In genomic region chr7:35810736-35811135, GRCm38 (mm10) we compare ENCODE assay signal across 8 mouse cellular contexts. TPM values are rescaled to one million over a fixed set of nuclear protein-coding genes. Genes with fewer than 3 reads are reported as not detected.
DNase-seq lines count a peak whose midpoint lies in the region; ATAC-seq and TF ChIP-seq lines count a peak whose summit lies in the region.

No protein-coding gene starts in this region.

- no peak overlapping the region for H3K4me3 ChIP-seq in intestine, postnatal 0 days (ENCODE audit: low read depth, low read length)
- no peak overlapping the region for H3K4me3 ChIP-seq in intestine, embryonic 16.5 days (ENCODE audit: low read length)
- H3K4me3 ChIP-seq in C2C12 (ENCODE audit: insufficient read depth, poor library complexity, severe bottlenecking): no peak overlapping the region
- H3K4me3 ChIP-seq in MEL (ENCODE audit: control insufficient read depth in 1 of 2, insufficient read depth in 1 of 2, low read depth in 2 of 2, low read length in 2 of 2): no peak overlapping the region

- H3K9me3 ChIP-seq in intestine, postnatal 0 days (ENCODE audit: control insufficient read depth): no peaks in the 10 kb centered on the region
- no peaks in the 10 kb centered on the region for H3K9me3 ChIP-seq in intestine, embryonic 16.5 days (ENCODE audit: control insufficient read depth, low read length)
- H3K9me3 ChIP-seq in MEL (replicated peaks; ENCODE audit: insufficient read depth, low read length): no peaks in the 10 kb centered on the region

- H3ac ChIP-seq in C2C12 (ENCODE audit: control insufficient read depth, insufficient read length, low read depth): no peak overlapping the region

- TF ChIP-seq CTCF in intestine, postnatal 0 days (IDR thresholded peaks at IDR 0.05; ENCODE audit: low read depth): peak; percentile 66
- TF ChIP-seq CTCF in C2C12 (IDR thresholded peaks at IDR 0.05; ENCODE audit: control insufficient read depth, insufficient read depth, insufficient read length): peak; percentile 22
- TF ChIP-seq CTCF in MEL (IDR thresholded peaks at IDR 0.05 in 2 of 3, conservative IDR thresholded peaks at IDR 0.05 in 1 of 3; ENCODE audit: control insufficient read depth in 1 of 3, insufficient read depth in 1 of 3, low read depth in 2 of 3, low read length in 3 of 3, poor library complexity in 1 of 3, severe bottlenecking in 1 of 3): peak; percentile 29 to 45 (median 43); a peak in 5 of 6 replicates

- TF ChIP-seq POLR2A in MEL (IDR thresholded peaks at IDR 0.05; ENCODE audit: control insufficient read depth in 1 of 2, insufficient read depth in 1 of 2, low read depth in 1 of 2, low read length in 2 of 2, poor library complexity in 1 of 2): no peak

- H3K27me3 ChIP-seq in intestine, postnatal 0 days (replicated peaks; ENCODE audit: control insufficient read depth, insufficient read depth, low read length): no peaks in the 10 kb centered on the region
- no peaks in the 10 kb centered on the region; the same call in 1 of the 2 replicates for H3K27me3 ChIP-seq in intestine, embryonic 16.5 days (replicated peaks; ENCODE audit: control insufficient read depth, insufficient read depth, low read length)
- peaks cover 14% of the 10 kb centered on the region for H3K27me3 ChIP-seq in C2C12 (ENCODE audit: control insufficient read depth, insufficient read depth, insufficient read length)
- H3K27me3 ChIP-seq in MEL (ENCODE audit: control insufficient read depth in 1 of 2, insufficient read depth in 2 of 2, low read length in 2 of 2): no peaks in the 10 kb centered on the region

- 44% methylated on average over 8 of the region's 8 CpGs for WGBS in intestine, postnatal 0 days
- 48% methylated on average over 8 of the region's 8 CpGs for WGBS in intestine, embryonic 16.5 days

- no peak for TF ChIP-seq EP300 in MEL (IDR thresholded peaks at IDR 0.05; ENCODE audit: low read depth in 1 of 2, low read length in 2 of 2)

- no peak overlapping the region for H3K4me2 ChIP-seq in intestine, postnatal 0 days (replicated peaks; ENCODE audit: low read depth)
- H3K4me2 ChIP-seq in intestine, embryonic 16.5 days (ENCODE audit: low read depth, low read length): no peak overlapping the region

- no peak for ATAC-seq in intestine, postnatal 0 days
- no peak for ATAC-seq in intestine, embryonic 16.5 days

- H3K36me3 ChIP-seq in intestine, postnatal 0 days (ENCODE audit: control insufficient read depth, insufficient read depth): no peaks in the 10 kb centered on the region
- no peaks in the 10 kb centered on the region for H3K36me3 ChIP-seq in intestine, embryonic 16.5 days (ENCODE audit: control insufficient read depth, insufficient read depth, low read length)
- no peaks in the 10 kb centered on the region for H3K36me3 ChIP-seq in C2C12 (ENCODE audit: control insufficient read depth, insufficient read depth)
- H3K36me3 ChIP-seq in MEL (ENCODE audit: control insufficient read depth in 1 of 2, insufficient read depth in 2 of 2, low read length in 2 of 2): no peaks in the 10 kb centered on the region

- no peaks in the 10 kb centered on the region for H3K4me1 ChIP-seq in intestine, postnatal 0 days (replicated peaks; ENCODE audit: control insufficient read depth, insufficient read depth, low read length)
- H3K4me1 ChIP-seq in intestine, embryonic 16.5 days (ENCODE audit: control insufficient read depth, insufficient read depth, low read length): no peaks in the 10 kb centered on the region
- no peaks in the 10 kb centered on the region for H3K4me1 ChIP-seq in MEL (ENCODE audit: control insufficient read depth in 1 of 2, insufficient read depth in 2 of 2, low read length in 2 of 2)

- TF ChIP-seq RAD21 in MEL (IDR thresholded peaks at IDR 0.05; ENCODE audit: low read depth, low read length): no peak

- H3K79me3 ChIP-seq in C2C12 (ENCODE audit: low read depth): no peaks in the 10 kb centered on the region

- no peak for DNase-seq in MEL (ENCODE audit: low read depth, low spot score)
- peak; percentile 32 for DNase-seq in kidney, postnatal 14 days
- DNase-seq in urinary bladder, adult 18-20 months (ENCODE audit: low spot score in 2 of 2): no peak
- DNase-seq in layer of hippocampus, postnatal 14 days (ENCODE audit: low spot score in 2 of 2): no peak
- no peak for DNase-seq in spleen, postnatal 4 days (ENCODE audit: low spot score in 2 of 2)

- no peak overlapping the region for H3K27ac ChIP-seq in intestine, postnatal 0 days (ENCODE audit: low read depth, low read length)
- no peak overlapping the region for H3K27ac ChIP-seq in intestine, embryonic 16.5 days (ENCODE audit: low read length)
- H3K27ac ChIP-seq in MEL (ENCODE audit: control insufficient read depth, low read depth, low read length): no peak overlapping the region

- no peak overlapping the region for H3K9ac ChIP-seq in intestine, postnatal 0 days (ENCODE audit: low read depth, low read length)
- H3K9ac ChIP-seq in intestine, embryonic 16.5 days (ENCODE audit: low read depth, low read length): no peak overlapping the region
- no peak overlapping the region for H3K9ac ChIP-seq in MEL (ENCODE audit: control insufficient read depth, low read depth, low read length, poor library complexity, severe bottlenecking)

- H3K79me2 ChIP-seq in C2C12 (ENCODE audit: control insufficient read depth, insufficient read depth) (no peaks in the 10 kb centered on the region), MEL (ENCODE audit: control insufficient read depth, insufficient read depth, low read length, poor library complexity) (no peaks in the 10 kb centered on the region)

TF ChIP-seq in C2C12, 6 proteins besides CTCF, POLR2A, EP300 and RAD21:
- no peak for TF ChIP-seq FOSL1 (IDR thresholded peaks at IDR 0.05; ENCODE audit: insufficient read depth, low read length, poor library complexity, severe bottlenecking)
- TF ChIP-seq MYOG (IDR thresholded peaks at IDR 0.05; ENCODE audit: control insufficient read depth, extremely low read depth, insufficient read length): no peak
- TF ChIP-seq MYOD1 (IDR thresholded peaks at IDR 0.05; ENCODE audit: control insufficient read depth, insufficient read length, low read depth): no peak
- TF ChIP-seq CEBPB (IDR thresholded peaks at IDR 0.05; ENCODE audit: low read depth): no peak
- TF ChIP-seq USF1 (IDR thresholded peaks at IDR 0.05; ENCODE audit: low read depth): no peak
- TF ChIP-seq MAX (IDR thresholded peaks at IDR 0.05): no peak
TF ChIP-seq in C2C12: peak in this region for 0.

TF ChIP-seq in MEL, 35 proteins besides CTCF, POLR2A, EP300 and RAD21:
- TF ChIP-seq POLR2AphosphoS2 (IDR thresholded peaks at IDR 0.05; ENCODE audit: low read length) (no peak), SMC3 (IDR thresholded peaks at IDR 0.05; ENCODE audit: low read depth, low read length) (peak; percentile 39; the same call in 1 of the 2 replicates)

RNA-seq across cellular contexts. Expression of gene Zfp507, which starts 7.9 kb away (rescaled TPM):
- 6.2 and 6.8 TPM in 2 replicates for polyA plus RNA-seq in intestine, postnatal 0 days (2015; fragmentation: Nextera tagmentation; extraction: Ambion mirVana)
- 10.9 and 14.6 TPM in 2 replicates for polyA plus RNA-seq in intestine, embryonic 16.5 days (2015; fragmentation: Nextera tagmentation; extraction: Ambion mirVana)
- polyA plus RNA-seq in C2C12 (2012; fragmentation: generic; extraction: Trizol): 7.9 TPM
- 16.0 and 16.4 TPM in 2 replicates for total RNA-seq in MEL (2012; rRNA removed)
- polyA plus RNA-seq in MEL (2012; ENCODE audit: insufficient read depth in 1 of 2, insufficient read length in 2 of 2, low read depth in 1 of 2, low replicate concordance in 2 of 2, missing spikeins in 1 of 2): 10 to 100 TPM; 17.7 to 67.2 TPM
- 10 to 100 TPM; 28.3 to 30.5 TPM for total RNA-seq in layer of hippocampus, postnatal 14 days (2021)

RNA-seq across cellular contexts. Expression of gene Dpy19l3, which starts 56.5 kb away (rescaled TPM):
- 4.7 and 7.2 TPM in 2 replicates for polyA plus RNA-seq in intestine, postnatal 0 days (2015; fragmentation: Nextera tagmentation; extraction: Ambion mirVana)
- polyA plus RNA-seq in intestine, embryonic 16.5 days (2015; fragmentation: Nextera tagmentation; extraction: Ambion mirVana): 11.7 and 13.5 TPM in 2 replicates
- polyA plus RNA-seq in C2C12 (2012; fragmentation: generic; extraction: Trizol) (8.2 TPM), MEL (2012; ENCODE audit: insufficient read depth in 1 of 2, insufficient read length in 2 of 2, low read depth in 1 of 2, low replicate concordance in 2 of 2, missing spikeins in 1 of 2) (1 to 10 TPM in 1 of 2 experiments, not detected in 1; 9.9 TPM)
- total RNA-seq in MEL (2012; rRNA removed): 5.6 and 7.4 TPM in 2 replicates
- total RNA-seq in layer of hippocampus, postnatal 14 days (2021): 10 to 100 TPM; 70.9 to 71.6 TPM
